Mouse (Mus musculus): ENCODE measurements around the gene Fxyd5. TPM values are rescaled to one million over a fixed set of nuclear protein-coding genes. Genes with fewer than 3 reads are reported as not detected.

Gene Fxyd5
- polyA plus RNA-seq, 1 experiment from 2014 or later, result 8.0 TPM

DNA sequence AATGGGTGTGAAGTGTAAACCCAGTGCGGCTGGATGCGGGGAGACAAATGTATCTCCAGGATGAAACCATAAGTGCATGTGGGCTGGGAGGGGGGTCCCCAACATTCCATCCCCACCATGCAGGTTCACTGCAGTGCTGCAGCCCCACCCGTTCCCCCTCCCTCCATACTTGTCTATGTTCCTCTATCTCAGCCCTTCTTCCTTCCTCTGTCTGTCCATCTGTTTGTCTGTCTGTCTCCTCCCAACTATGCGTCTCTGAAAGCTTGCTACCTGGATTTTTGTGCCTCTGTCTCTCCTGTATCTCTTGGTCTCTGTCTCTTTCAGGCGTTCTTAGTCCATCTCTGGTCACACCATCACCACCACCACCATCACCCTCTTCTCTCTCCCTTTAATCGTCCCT, 8.2 kb upstream of the Fxyd5 start:
- Histone ChIP-seq H3K27ac (no peak overlapping the region), H3K4me1 (peaks cover 54% of the 10 kb centered on the region), H3K4me3 (peak overlapping the region; percentile 37), H3K27me3 (ENCODE audit: low read depth, poor library complexity, severe bottlenecking) (peaks cover 89% of the 10 kb centered on the region), H3K36me3 (no peaks in the 10 kb centered on the region), H3K9me3 (replicated peaks) (no peaks in the 10 kb centered on the region)
- DNase-seq (ENCODE audit: low spot score), result no peak
- WGBS, result 8% methylated on average over 6 of the region's 6 CpGs

DNA sequence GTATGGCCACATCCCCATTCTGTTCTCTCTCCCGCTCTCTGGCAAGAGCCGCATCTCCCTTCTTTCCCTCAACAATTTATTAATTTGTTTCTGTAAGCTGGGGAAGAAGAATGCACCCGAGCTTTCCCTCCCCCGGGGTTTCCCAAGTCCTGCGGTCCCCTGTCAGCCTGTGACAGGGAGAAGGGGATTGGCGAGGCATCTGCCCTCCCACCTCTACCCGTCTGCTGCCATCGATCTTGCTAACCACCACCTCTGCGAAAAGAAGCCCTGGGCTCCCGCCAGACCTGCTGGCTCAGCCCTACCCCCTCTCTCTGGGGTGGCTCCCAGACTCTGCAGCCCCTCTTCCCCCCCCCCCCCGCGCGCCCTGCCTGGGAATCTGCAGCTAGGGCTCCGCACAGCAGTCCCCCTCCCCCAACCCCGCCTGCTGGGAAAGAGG, 7.6 kb upstream of the Fxyd5 start:
- peaks cover 47% of the 10 kb centered on the region for H3K4me1 ChIP-seq
- no peaks in the 10 kb centered on the region for H3K36me3 ChIP-seq
- H3K9me3 ChIP-seq (replicated peaks), result no peaks in the 10 kb centered on the region
- no peak overlapping the region for H3K27ac ChIP-seq
- H3K4me3 ChIP-seq, result peak overlapping the region; percentile 37
- peaks cover 92% of the 10 kb centered on the region for H3K27me3 ChIP-seq (ENCODE audit: low read depth, poor library complexity, severe bottlenecking)
- WGBS, result 2% methylated on average over 12 of the region's 15 CpGs
- no peak for DNase-seq (ENCODE audit: low spot score)

DNA sequence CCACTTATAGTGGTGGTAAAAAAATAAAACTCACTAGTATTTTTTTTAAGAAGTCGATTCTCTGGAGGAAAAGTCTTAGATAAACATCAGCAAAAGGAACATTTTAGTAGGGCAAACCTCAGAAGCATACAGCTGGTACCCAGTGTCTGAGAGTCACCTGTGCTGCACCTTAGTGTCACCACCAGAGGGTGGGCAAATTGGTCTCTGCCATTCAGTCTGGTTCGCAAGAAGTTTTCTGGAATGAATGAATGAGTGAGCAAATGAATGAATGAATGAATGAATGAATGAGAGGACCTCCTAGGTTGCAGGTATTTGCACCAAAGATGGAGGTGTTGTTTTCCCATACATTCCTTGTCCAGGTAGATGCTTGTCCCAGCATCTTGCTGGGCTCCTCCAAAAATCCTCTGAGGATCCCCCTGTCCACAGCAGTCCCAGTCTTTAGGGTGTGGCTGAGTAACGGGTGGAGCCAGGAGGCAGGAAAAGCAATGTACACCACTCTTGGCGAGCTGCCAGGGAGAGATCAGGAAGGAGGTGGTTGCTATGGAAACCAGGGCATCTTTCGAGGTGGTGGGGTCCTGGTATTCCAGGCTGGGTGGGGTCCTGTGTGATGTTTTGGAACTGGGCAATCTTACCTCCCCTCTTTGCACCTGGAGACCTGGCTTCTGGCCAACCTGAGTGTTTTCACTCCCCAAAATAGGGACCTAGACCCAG, 7.0 kb upstream of the Fxyd5 start:
- 20% methylated on average over 5 of the region's 5 CpGs for WGBS
- H3K27ac ChIP-seq, result no peak overlapping the region
- no peaks in the 10 kb centered on the region for H3K9me3 ChIP-seq (replicated peaks)
- no peaks in the 10 kb centered on the region for H3K36me3 ChIP-seq
- peaks cover 92% of the 10 kb centered on the region for H3K27me3 ChIP-seq (ENCODE audit: low read depth, poor library complexity, severe bottlenecking)
- peaks cover 42% of the 10 kb centered on the region for H3K4me1 ChIP-seq
- no peak for DNase-seq (ENCODE audit: low spot score)
- H3K4me3 ChIP-seq, result peak overlapping the region; percentile 37

DNA sequence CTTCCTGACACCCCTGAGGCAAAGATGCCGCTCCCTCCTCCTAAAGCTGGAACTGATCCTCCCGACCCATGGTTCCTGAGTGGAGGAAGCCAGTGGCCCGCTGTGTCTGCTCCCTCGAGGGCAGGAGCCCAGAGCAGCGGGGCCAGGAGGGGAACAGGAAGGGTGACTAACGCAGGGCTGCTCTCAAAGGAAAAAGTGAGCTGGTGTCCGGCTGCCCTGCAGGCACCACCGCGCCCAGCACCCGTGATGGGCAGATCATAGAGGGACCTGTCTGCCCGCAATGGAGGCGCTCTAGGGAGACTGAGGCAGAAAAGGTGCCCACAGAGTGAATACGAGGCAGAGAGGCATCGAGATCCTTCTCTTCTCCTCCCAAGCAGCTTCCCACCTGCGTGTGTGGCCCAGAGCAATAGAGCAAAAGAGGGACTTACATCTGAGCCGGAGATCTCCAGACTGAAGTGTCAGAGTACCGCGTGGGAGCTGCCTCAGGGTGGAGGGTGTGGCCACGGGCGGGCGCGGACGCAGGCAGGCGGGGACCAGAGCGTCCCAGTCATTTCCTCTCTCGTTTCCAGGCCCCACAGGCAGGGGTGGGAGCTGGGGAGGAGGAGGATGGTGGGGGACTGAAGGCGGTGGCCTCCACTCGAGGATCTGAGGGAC, 492 bp downstream of the Fxyd5 start:
- H3K27me3 ChIP-seq (ENCODE audit: low read depth, poor library complexity, severe bottlenecking), result peaks cover 71% of the 10 kb centered on the region

DNA sequence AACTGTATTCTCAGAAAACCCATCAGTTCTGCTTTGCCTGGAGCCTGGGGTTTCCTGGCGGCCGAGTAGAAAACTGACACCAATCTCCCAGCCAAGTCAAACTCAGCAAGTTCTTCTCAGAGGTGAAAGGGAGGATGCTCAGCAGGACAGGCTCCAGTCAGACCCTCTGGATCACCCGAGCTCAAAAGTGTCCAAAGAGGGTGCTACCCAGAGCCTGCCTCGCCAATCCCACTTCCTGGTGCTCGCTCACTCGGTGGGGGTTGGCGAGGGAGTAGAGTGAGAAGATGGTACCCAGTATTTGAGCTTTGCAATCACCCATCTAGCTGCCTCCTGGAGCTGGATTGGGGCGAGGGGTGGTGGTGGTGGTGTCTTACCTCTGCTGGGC, 1.3 kb downstream of the Fxyd5 start:
- Histone ChIP-seq H3K36me3 (no peaks in the 10 kb centered on the region), H3K27me3 (ENCODE audit: low read depth, poor library complexity, severe bottlenecking) (peaks cover 67% of the 10 kb centered on the region), H3K4me1 (peaks cover 13% of the 10 kb centered on the region), H3K9me3 (replicated peaks) (no peaks in the 10 kb centered on the region), H3K27ac (no peak overlapping the region), H3K4me3 (peak overlapping the region; percentile 39; the same call in 1 of the 2 replicates)
- WGBS, result 47% methylated on average over 8 of the region's 8 CpGs
- no peak for DNase-seq (ENCODE audit: low spot score)

More for the DNA sequence above, 492 bp downstream of the Fxyd5 start:
- peaks cover 13% of the 10 kb centered on the region for H3K4me1 ChIP-seq
- WGBS, result 2% methylated on average over 28 of the region's 28 CpGs
- no peaks in the 10 kb centered on the region for H3K9me3 ChIP-seq (replicated peaks)
- H3K36me3 ChIP-seq, result no peaks in the 10 kb centered on the region
- DNase-seq (ENCODE audit: low spot score), result no peak
- peak overlapping the region; percentile 12; the same call in 1 of the 2 replicates for H3K27ac ChIP-seq
- H3K4me3 ChIP-seq, result peak overlapping the region; percentile 39

DNA sequence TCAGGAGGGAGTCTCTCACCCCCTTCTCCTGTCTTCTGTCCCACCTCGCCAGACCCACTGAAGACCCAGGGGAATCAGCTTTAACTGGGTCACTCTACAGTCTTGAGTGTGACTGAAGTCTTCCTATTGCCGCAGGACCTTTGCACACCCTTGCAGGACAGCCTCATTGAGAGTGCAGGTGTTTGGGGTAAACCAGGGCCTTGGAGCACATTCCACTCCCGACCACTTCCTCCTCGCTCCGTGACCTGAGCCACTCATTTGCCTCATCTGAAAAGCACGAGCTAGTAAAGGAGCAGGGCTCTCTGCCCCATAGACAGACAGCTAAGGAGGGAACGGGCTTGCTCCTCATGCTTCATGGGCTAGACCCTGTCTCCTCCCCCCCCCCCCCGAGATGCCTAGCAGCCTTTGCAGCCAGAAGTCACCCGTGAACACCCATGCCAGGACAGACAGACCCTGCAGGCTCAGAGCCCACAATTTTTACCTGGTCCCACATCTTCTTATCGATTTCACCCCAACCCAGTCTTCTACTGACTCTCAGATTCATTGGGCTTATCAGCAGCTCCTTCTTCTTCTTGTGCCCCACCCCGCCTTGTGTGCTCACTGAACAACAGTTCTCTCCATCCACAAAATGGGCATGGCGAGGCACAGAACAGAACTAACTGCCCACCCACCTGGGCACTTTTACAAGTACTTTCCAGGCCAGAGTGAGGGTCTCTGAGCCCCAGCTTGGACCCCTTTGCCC, 1.8 kb downstream of the Fxyd5 start:
- H3K9me3 ChIP-seq (replicated peaks), result no peaks in the 10 kb centered on the region
- H3K36me3 ChIP-seq, result no peaks in the 10 kb centered on the region
- H3K27me3 ChIP-seq (ENCODE audit: low read depth, poor library complexity, severe bottlenecking), result peaks cover 63% of the 10 kb centered on the region
- H3K27ac ChIP-seq, result no peak overlapping the region
- peaks cover 13% of the 10 kb centered on the region for H3K4me1 ChIP-seq
- H3K4me3 ChIP-seq, result no peak overlapping the region
- 83% methylated on average over 12 of the region's 12 CpGs for WGBS
- DNase-seq (ENCODE audit: low spot score), result no peak

DNA sequence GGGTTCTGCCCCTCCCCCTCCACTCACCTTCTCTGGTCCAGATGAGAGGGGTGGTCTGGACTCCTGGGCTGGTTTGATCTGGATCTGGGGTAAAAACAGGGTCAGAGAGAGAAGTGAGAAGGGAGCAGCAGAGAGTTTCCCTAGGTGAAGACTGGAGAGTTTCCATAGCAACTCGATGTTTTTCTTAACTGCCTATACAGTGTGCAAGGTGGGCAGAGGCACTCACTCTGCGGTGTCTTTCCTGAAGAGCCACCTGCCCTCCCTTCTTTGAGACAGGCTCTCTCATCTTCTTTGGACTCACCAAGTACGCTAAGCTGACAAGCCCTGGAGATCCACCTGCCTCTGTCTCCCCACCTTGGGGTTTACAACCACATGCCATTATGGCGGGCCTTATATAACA, 3.3 kb downstream of the Fxyd5 start:
- peaks cover 48% of the 10 kb centered on the region for H3K27me3 ChIP-seq (ENCODE audit: low read depth, poor library complexity, severe bottlenecking)
- no peak overlapping the region for H3K27ac ChIP-seq
- no peaks in the 10 kb centered on the region for H3K9me3 ChIP-seq (replicated peaks)
- H3K4me1 ChIP-seq, result peaks cover 13% of the 10 kb centered on the region
- H3K36me3 ChIP-seq, result no peaks in the 10 kb centered on the region
- H3K4me3 ChIP-seq, result no peak overlapping the region
- no peak for DNase-seq (ENCODE audit: low spot score)
- 86% methylated on average over 4 of the region's 4 CpGs for WGBS

DNA sequence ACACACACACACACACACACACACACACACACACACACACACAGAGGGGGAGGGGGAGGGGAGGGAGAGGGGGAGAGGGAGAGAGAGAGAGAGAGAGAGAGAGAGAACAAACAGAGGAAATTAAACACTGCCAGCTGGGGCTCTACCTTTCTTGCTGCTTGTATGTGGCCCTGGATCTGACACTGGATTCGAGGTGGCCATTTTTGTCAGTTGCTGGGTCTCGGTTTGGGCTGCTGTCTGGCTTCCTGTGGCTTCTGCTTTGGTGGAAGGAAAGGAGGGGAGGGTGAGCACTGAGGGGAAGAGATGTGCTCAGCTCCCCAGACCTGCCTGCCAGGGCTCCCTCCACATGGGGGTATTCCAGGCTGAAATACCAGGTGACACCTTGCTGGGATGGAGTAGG, 4.6 kb downstream of the Fxyd5 start:
- Histone ChIP-seq H3K27me3 (ENCODE audit: low read depth, poor library complexity, severe bottlenecking) (peaks cover 35% of the 10 kb centered on the region), H3K36me3 (no peaks in the 10 kb centered on the region), H3K4me3 (no peak overlapping the region), H3K27ac (no peak overlapping the region), H3K4me1 (peaks cover 13% of the 10 kb centered on the region), H3K9me3 (replicated peaks) (no peaks in the 10 kb centered on the region)
- WGBS, result 75% methylated on average over 2 of the region's 2 CpGs
- no peak for DNase-seq (ENCODE audit: low spot score)

DNA sequence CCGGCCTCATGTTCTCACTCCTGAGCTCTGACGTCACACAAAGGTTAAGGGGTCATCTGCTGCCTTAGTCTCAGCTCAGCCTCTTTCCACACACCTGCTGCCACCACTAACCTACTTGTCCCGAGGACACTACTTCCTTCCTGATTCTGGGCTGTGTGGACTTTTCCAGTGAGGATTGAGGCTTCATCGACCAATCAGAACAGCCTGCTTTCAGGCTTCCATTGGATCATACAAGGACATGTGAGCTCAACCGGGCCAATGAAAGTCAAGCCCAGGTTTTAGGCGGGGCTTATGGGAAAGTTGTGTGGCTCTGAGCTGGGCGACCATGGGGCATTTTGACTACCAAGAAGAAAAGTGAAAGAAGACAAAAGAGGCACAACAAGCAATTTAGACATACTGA, 5.4 kb downstream of the Fxyd5 start:
- H3K36me3 ChIP-seq, result no peaks in the 10 kb centered on the region
- H3K4me1 ChIP-seq, result peaks cover 5% of the 10 kb centered on the region
- no peak for DNase-seq (ENCODE audit: low spot score)
- H3K27ac ChIP-seq, result no peak overlapping the region
- peaks cover 27% of the 10 kb centered on the region for H3K27me3 ChIP-seq (ENCODE audit: low read depth, poor library complexity, severe bottlenecking)
- 85% methylated on average over 7 of the region's 7 CpGs for WGBS
- H3K4me3 ChIP-seq, result no peak overlapping the region
- no peaks in the 10 kb centered on the region for H3K9me3 ChIP-seq (replicated peaks)

DNA sequence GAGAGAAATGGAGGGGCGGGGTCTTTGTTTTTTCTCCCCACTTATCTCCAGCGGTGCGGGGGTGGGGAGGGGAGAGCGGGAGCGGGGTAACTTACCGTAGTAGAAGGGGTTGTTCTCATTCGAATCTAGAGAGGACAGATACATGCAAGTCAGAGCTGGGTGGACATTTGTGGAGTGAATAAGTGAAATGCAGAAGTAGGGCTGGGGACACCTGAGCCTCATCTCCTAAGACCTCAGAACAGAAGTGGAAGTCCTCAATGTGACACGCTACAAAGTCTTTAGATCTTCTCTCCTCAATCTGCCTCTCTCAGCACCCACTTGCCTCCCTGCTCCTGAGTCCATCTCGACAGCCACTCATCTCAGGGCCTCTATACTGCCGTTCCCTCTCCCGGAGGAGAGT, 7.0 kb downstream of the Fxyd5 start:
- 83% methylated on average over 11 of the region's 11 CpGs for WGBS
- DNase-seq (ENCODE audit: low spot score), result no peak

DNA sequence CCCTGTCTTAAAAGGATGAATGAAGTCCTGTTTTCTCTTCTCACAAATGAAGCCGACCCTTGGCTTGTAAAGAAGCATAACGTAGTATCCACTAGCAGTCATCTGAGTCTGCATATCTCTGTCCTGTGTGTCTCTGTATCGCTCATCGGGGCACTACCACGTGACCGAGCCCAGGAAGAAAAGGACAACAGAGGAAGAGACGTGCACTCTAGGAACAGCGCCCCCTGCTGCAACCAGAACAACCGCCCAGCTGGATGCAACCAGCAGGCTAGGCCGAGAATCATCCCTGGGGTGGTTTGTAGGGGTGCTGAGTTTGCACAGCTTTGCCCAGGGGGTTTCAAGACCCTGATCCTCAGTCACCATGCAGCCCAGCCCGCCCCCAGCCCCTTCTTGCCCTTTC, 7.5 kb downstream of the Fxyd5 start:
- WGBS, result 69% methylated on average over 11 of the region's 11 CpGs
- H3K36me3 ChIP-seq, result no peaks in the 10 kb centered on the region
- no peaks in the 10 kb centered on the region for H3K9me3 ChIP-seq (replicated peaks)
- no peaks in the 10 kb centered on the region for H3K4me1 ChIP-seq
- DNase-seq (ENCODE audit: low spot score), result no peak
- H3K4me3 ChIP-seq, result no peak overlapping the region
- no peak overlapping the region for H3K27ac ChIP-seq
- H3K27me3 ChIP-seq (ENCODE audit: low read depth, poor library complexity, severe bottlenecking), result peaks cover 6% of the 10 kb centered on the region; the same call in 1 of the 2 replicates

More for the DNA sequence above, 7.0 kb downstream of the Fxyd5 start:
- H3K4me3 ChIP-seq, result no peak overlapping the region
- H3K27me3 ChIP-seq (ENCODE audit: low read depth, poor library complexity, severe bottlenecking), result peaks cover 11% of the 10 kb centered on the region
- H3K36me3 ChIP-seq, result no peaks in the 10 kb centered on the region
- H3K9me3 ChIP-seq (replicated peaks), result no peaks in the 10 kb centered on the region
- no peak overlapping the region for H3K27ac ChIP-seq
- no peaks in the 10 kb centered on the region for H3K4me1 ChIP-seq

DNA sequence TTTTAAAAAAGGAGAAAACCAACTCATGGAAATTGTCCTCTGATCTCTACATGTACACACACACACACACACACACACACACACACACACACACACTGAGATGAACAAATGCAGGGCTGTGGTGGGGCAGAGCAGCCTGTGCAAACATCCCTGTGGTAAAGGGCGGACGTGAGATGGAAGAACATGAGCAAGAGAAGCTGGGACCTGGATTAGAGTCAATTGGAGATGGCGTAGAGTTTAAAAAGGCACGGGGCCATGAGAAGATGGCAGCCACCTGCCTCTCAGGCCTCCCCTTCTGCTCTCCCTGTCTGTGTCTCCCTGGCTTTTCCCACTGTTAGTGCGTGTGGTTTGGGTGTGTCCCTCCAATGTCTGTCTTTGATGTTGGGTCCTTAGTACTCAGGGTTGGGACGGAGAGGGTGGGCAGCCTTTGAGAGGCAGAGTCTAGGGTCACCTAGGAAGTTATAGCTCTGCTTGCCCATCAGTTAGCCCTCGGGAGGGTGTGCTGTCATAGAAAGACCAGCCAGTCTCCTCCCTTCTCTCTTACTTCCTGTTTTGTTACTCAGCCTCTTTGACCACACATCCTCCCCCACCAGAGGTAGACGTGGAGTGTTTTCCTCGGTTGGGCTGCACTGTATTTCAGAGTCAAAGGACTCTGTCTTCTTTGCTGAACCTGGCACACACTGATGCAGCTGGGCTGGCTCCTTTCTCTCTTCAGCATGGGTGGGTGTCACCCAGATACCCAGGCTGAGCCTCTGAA, 8.7 kb downstream of the Fxyd5 start:
- WGBS, result 67% methylated on average over 9 of the region's 9 CpGs
- Histone ChIP-seq H3K4me1 (no peaks in the 10 kb centered on the region), H3K27me3 (ENCODE audit: low read depth, poor library complexity, severe bottlenecking) (no peaks in the 10 kb centered on the region), H3K36me3 (no peaks in the 10 kb centered on the region), H3K27ac (no peak overlapping the region), H3K4me3 (no peak overlapping the region), H3K9me3 (replicated peaks) (no peaks in the 10 kb centered on the region)
- no peak for DNase-seq (ENCODE audit: low spot score)
